Mouse (Mus musculus): ENCODE data around the gene S1pr2. TPM values are rescaled to one million over a fixed set of nuclear protein-coding genes. Genes with fewer than 3 reads are reported as not detected.
"Not testable (repeated sequence)": the region's sequence is repeated elsewhere in the genome, so short reads cannot be mapped to it uniquely, and the experiment has no call there.

S1pr2 gene
- polyA plus RNA-seq, 2 experiments from 2014 or later, result 3.2 to 5.0 TPM

GRCm38 (mm10) chr9:21000811-21001210, 24.2 kb upstream of the S1pr2 start:
- no peak for ATAC-seq

GRCm38 (mm10) chr9:20998337-20998736, 21.8 kb upstream of the S1pr2 start:
- not testable (repeated sequence) for ATAC-seq

- ATAC-seq, result no peak
Measured at GRCm38 (mm10) chr9:20997065-20997464, 20.5 kb upstream of the S1pr2 start.

GRCm38 (mm10) chr9:20995069-20995468, 18.5 kb upstream of the S1pr2 start:
- no peak for ATAC-seq

DNA sequence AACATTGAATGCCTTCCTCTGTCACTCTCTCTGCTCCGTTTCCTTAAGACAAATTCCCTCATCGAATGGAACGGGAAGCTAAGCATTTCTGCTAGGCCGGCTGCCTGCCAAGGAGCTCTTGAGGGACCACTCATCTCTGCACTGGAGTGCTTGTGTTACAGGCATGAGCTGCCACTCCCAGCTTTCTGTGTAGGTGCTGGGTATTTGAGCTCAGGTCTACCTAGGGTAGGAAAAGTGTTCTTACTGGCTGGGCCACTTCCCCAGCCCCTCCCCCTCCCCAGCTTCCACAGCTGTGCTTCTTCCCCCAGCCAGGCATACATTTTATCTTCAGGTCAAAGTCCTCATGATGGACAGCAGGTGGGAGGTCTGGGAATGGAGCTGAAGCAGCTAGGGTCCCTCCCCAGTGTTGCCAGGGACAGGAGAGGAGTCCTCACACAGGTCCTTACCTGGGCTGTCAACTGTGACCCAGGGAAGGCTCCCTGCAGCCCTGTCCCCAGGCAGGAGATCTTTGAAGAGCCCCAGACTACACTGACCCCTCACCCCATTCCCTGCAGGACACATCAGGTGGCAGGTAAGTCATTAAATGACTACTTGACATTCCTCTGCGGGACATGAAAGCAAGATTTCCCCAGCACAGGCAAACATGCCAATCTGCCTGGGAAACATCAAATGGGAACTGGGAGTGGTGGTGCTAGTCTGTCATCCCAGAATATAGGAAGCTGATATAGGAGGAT, 16.8 kb upstream of the S1pr2 start:
- ATAC-seq, result no peak

- no peak for ATAC-seq
Measured at GRCm38 (mm10) chr9:20991587-20991986, 15.0 kb upstream of the S1pr2 start.

- no peak for ATAC-seq
Measured at GRCm38 (mm10) chr9:20990861-20991260, 14.3 kb upstream of the S1pr2 start.

DNA sequence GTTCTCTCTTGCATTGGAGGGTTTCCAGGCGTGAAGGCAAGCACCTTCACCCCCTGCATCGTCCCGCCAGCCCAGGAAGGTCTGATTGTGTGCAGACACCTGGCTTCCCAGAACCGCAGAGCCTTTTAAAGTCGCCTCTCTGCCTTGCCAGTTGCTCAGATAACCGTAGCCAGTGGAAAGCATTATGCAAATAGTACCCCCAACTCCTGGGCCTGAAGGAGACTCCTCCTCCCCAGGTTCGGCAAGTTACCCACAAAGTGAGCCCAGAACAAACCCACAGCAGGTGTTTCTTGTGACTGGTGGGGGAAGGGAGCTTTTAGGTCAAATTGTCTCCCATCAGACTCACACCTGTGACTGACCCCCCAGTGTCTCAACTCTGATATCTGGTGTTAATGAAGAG, 11.4 kb upstream of the S1pr2 start:
- no peak for ATAC-seq

DNA sequence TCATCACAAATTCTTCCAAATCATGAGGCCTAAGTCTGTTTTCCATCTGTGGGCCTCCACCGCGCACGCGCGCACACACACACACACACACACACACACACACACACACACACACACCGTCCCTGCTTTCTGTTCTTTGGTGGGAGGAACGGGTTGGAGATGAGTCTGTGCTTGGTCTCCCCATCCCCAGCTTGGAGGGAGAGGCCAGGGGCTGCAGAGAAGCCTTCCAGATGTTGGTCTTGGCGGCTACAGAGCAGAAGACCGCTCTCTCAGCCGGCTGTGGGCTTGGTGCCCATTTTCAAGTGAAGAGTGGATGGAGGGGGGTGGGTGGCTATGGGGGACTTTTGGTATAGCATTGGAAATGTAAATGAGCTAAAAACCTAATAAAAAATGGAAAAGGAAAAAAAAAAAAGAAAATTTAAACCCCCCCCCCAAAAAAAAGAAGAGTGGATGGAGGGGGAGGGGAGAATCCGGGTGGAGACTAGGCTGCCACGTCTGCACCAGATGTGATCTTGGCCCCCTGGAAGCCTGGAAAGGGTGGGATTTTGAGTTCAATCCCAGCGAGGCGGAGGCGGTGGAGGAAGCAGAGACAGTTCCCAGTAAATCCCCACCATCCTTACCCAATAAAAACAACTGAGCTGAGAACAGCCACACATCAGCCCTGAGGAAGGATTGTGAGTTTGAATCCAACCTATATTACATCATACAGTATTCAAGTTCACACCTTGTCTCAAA, 10.5 kb upstream of the S1pr2 start:
- no peak for ATAC-seq

GRCm38 (mm10) chr9:20983169-20983568, 6.6 kb upstream of the S1pr2 start:
- ATAC-seq, result peak; percentile 66

- no peak for ATAC-seq
Measured at GRCm38 (mm10) chr9:20982171-20982570, 5.6 kb upstream of the S1pr2 start.

GRCm38 (mm10) chr9:20979769-20980168, 3.2 kb upstream of the S1pr2 start:
- ATAC-seq, result no peak

DNA sequence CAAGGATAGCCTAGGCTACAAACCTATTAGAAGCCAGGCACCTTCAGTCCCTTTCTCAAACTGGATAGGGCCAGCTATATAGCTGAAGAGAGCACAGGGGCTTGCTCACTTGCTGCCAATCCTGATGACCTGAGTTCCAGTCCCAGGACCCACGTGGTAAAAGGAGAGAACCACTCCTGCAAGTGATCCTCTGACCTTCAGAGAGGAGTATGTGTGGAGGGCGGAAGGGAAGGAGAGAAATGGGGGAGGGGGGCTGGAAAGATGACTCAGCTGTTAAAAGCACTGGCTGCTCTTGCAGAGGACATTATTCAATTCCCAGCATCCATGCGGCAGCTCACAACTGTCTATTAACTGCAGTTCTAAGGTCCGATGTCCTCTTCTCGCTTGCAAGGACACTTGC, 2.6 kb upstream of the S1pr2 start:
- no peak for ATAC-seq

- ATAC-seq, result no peak
Measured at GRCm38 (mm10) chr9:20978409-20979095, 2.0 kb upstream of the S1pr2 start.

GRCm38 (mm10) chr9:20976961-20977689, 544 bp upstream of the S1pr2 start:
- ATAC-seq, result peak; percentile 56

- peak; percentile 60 for ATAC-seq
Measured at GRCm38 (mm10) chr9:20975431-20976215, 958 bp downstream of the S1pr2 start.

DNA sequence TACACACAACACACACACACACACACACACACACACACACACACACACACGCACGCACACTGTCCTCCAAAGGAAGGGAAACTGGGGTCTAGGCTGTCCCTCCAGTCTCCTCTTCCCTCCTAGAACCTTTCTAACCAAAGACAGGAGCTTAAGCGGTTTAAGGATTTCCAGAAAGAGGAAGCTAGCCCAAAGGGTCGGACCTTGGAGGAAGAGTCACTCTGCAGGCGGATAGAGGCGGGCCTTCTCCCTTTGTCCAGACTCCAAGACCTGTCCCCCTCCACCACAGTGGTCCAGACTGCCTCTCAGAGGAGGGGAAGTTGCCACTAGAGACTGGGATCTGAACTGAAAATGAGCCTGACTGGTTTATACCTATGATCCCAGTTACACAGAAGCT, 2.9 kb downstream of the S1pr2 start:
- ATAC-seq, result no peak

- no peak for ATAC-seq
Measured at GRCm38 (mm10) chr9:20973001-20973681, 3.4 kb downstream of the S1pr2 start.

DNA sequence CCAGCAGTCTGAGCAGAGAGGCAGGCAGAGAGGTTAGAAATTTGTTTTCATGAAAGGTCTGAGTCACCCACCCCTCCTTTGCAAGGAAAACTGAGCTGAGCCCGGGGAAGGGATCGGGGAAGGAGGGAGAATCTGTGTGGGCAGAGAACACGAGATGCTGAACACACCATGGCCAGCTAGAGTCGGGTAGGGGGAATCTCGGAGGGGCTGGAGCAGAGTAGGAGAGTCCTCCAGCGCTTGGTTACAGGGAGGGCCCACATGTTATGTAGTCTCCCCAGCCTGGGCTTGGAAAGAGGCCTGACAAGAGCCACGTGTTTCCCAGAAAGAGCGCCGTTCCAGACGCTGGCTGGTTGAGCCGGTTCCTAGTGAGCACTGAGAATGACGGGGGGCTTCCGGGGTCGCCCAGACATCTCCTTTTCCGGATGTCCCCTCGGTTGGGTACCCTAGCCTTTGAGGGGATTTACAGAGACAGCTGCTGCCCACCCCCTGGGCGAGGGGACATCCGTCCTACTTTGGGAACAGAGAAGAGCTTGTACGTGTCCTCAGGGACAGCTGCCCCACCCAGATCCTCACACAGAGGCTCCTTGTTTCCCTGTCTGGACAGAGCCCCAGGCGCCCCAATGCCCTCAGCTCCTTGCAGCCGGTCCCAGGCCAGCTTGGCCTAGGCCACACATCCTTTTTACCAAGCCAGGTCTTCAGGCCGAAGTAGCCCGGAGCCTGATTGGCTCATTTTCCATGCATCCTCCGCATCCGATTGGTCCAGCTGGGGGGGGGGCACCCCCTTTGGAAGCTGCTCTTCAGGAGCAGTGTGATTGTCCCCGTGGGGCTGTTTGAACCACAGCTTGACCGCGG, 4.2 kb downstream of the S1pr2 start:
- no peak for ATAC-seq

DNA sequence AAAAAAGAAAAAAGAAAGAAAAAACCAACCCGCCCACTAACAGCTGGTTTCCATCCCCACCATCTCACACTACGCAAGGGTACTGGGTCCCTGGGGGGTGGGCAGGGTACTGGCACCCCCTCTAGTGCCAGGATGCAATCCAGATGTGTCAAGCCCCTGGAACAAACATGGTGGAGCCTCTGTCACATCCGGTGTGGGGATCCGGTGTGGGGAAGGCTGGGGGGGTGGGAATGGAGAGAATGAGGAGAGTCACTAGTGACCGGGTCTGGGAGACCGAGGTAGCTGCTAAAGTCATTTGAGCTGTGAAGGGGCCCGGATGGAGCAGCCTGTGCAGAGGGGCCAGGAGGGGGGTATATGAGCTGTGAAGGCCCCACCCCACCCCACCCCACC, 4.8 kb downstream of the S1pr2 start:
- no peak for ATAC-seq

DNA sequence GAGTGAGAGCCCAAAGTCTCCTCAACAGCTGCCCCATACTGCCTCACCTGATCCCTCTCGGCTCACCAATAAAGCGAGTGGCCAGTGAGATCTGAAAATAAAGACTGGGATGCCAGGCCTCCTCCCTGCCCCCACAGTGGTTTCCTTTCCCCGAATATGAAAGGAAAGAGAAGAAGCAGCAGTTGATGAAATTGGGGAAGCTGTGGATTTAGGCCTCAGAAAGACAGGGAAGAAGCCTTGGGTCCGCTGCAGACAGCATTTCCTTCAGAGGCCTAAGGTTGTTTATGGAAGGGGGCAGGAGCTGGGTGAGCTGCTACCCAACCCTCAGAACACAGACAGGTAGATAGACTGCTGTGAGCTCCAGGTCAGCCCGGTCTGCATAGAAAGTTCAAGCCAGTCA, 9.8 kb downstream of the S1pr2 start:
- ATAC-seq, result no peak
